Mouse (Mus musculus) heart, postnatal 36 days (tissue): ENCODE results near the gene Ocln. TPM values are rescaled to one million over a fixed set of nuclear protein-coding genes. Genes with fewer than 3 reads are reported as not detected.
"Not testable (repeated sequence)": the region's sequence is repeated elsewhere in the genome, so short reads cannot be mapped to it uniquely, and the experiment has no call there.

Experiments
- DNase-seq, 2 experiments: peaks; one replicate each; pipeline ENCODE4 v3.0.0; 2021 to 2022
- intact Hi-C: fragments of 180-260 bp; cut with DNase I; formaldehyde crosslinking; loops from one replicate; pipeline ENCODE4 v1.15.1; 2025
- total RNA-seq, 2 experiments: library from RNA; stranded (reverse); gene quantifications; 2 replicates each; pipeline ENCODE4 v1.2.3; 2021

The Ocln gene
- total RNA-seq, 2 experiments from 2014 or later: 0.39 to 0.46 TPM

- intact Hi-C loops: no loop called here
- no peak for DNase-seq
Observed at GRCm38 (mm10) chr13:100545510-100545909, 7.0 kb downstream of the Ocln start.

GRCm38 (mm10) chr13:100544220-100544662, 8.3 kb downstream of the Ocln start:
- intact Hi-C loops: no loop called here
- no peak for DNase-seq

- no peak for DNase-seq
- intact Hi-C loops: no loop called here
Observed at GRCm38 (mm10) chr13:100543011-100543767, 9.3 kb downstream of the Ocln start.

- no peak for DNase-seq
- intact Hi-C loops: no loop called here
Observed at GRCm38 (mm10) chr13:100536149-100536548, 16.4 kb downstream of the Ocln start.

- intact Hi-C loops: no loop called here
- no peak for DNase-seq
Observed at GRCm38 (mm10) chr13:100532788-100533365, 19.6 kb downstream of the Ocln start.

GRCm38 (mm10) chr13:100526649-100527038, 25.9 kb downstream of the Ocln start:
- intact Hi-C loops: no loop called here
- no peak for DNase-seq

- no peak for DNase-seq
- intact Hi-C loops: no loop called here
Observed at GRCm38 (mm10) chr13:100525935-100526648, 26.4 kb downstream of the Ocln start.

- intact Hi-C loops: no loop called here
- DNase-seq: no peak
Observed at GRCm38 (mm10) chr13:100524896-100525295, 27.6 kb downstream of the Ocln start.

GRCm38 (mm10) chr13:100523698-100524097, 28.8 kb downstream of the Ocln start:
- DNase-seq: no peak
- intact Hi-C loops: no loop called here

- intact Hi-C loops: no loop called here
Observed at GRCm38 (mm10) chr13:100521724-100522591, 30.6 kb downstream of the Ocln start.

GRCm38 (mm10) chr13:100519162-100519561, 33.4 kb downstream of the Ocln start:
- intact Hi-C loops: no loop called here
- no peak for DNase-seq

More at GRCm38 (mm10) chr13:100521724-100522591, 30.6 kb downstream of the Ocln start:
- no peak for DNase-seq

GRCm38 (mm10) chr13:100518191-100518590, 34.3 kb downstream of the Ocln start:
- intact Hi-C loops: no loop called here
- no peak for DNase-seq

GRCm38 (mm10) chr13:100517652-100518153, 34.8 kb downstream of the Ocln start:
- intact Hi-C loops: no loop called here

GRCm38 (mm10) chr13:100516213-100517105, 36.1 kb downstream of the Ocln start:
- no peak for DNase-seq
- intact Hi-C loops: no loop called here

More at GRCm38 (mm10) chr13:100517652-100518153, 34.8 kb downstream of the Ocln start:
- no peak for DNase-seq

GRCm38 (mm10) chr13:100512792-100513191, 39.7 kb downstream of the Ocln start:
- intact Hi-C loops: no loop called here
- no peak for DNase-seq

GRCm38 (mm10) chr13:100511860-100512364, 40.6 kb downstream of the Ocln start:
- intact Hi-C loops: no loop called here
- DNase-seq: no peak

- DNase-seq: no peak
- intact Hi-C loops: no loop called here
Observed at GRCm38 (mm10) chr13:100511146-100511859, 41.2 kb downstream of the Ocln start.

GRCm38 (mm10) chr13:100499625-100500024, 52.9 kb downstream of the Ocln start:
- intact Hi-C loops, DNase-seq: not testable (repeated sequence)
